Comparison of ENCODE assay signal across 8 mouse cellular contexts in the genomic region with DNA sequence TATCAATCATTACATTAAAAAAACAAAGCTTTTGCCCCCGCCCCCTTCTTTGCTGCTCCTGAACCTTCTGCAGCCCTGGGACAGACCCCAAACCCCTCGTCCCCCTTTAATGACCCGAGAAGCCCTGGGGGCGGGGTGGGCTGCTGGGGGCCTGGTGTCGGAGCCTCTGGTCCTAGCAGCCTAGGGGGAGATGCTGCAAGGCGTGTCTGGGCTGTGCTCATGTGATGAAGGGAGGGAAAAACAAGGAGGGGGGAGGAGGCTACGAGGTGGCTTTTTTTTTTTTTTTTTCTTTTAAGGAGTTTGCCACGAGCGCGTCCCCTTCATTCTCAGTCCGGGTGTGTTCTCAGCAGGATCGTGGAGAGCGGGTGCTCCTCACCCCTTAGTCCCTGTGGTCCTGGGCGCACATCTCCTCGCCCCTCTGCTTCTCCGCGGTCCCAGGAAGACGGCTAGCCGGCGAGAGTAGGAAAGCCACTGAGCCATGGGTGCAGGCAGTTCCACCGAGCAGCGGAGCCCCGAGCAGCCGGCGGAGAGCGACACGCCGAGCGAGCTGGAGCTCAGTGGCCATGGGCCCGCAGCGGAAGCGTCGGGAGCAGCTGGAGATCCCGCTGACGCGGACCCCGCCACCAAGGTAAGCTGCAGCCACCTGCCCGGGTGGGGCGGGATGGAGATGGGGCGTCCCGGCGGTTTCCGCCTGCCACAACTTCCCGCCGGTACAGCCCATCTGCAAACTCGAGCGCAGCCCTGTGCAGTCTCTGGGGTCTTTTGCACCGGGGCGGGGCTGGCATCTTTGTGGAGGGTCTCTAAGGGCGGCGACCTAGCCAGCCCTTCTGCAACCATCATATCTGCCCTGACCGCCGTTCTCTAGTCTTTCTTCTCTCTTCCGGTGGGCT. TPM values are rescaled to one million over a fixed set of nuclear protein-coding genes. Genes with fewer than 3 reads are reported as not detected.
DNase-seq lines count a peak whose midpoint lies in the region; ATAC-seq and TF ChIP-seq lines count a peak whose summit lies in the region.

A gene (plus strand): TSS at position 340 of the 890 bp plus-strand sequence.

- peak; percentile 27 for DNase-seq in T-cell, adult 2 months (ENCODE audit: low spot score)
- peak; percentile 76 for DNase-seq in cerebellum, adult 11-12 months
- peak; percentile 67 for DNase-seq in forebrain, postnatal 0 days
- DNase-seq in left cerebral cortex, adult 2 months (ENCODE audit: extremely low spot score in 1 of 2, low spot score in 2 of 2) = peak; percentile 25 to 46
- DNase-seq in right cerebral cortex, postnatal 4 days = peak; percentile 61
- no peak for DNase-seq in c-Kit-positive CD71-positive TER-119-positive erythroid progenitor cells, embryonic 14.5 days (ENCODE audit: low spot score)

- H3K9me3 ChIP-seq in forebrain, postnatal 0 days (ENCODE audit: low read length) = no peaks in the 10 kb centered on the region

- H3K9ac ChIP-seq in forebrain, postnatal 0 days = peak within 1 kb of the TSS; percentile 72

- intact Hi-C loops in left cerebral cortex, adult 2 months (cut with DNase I) = loop anchor here (5.0 kb wide), 1 partner anchor 66 kb away; no protein-coding TSS in a partner anchor

- peak within 1 kb of the TSS; percentile 78 for H3K4me2 ChIP-seq in forebrain, postnatal 0 days (ENCODE audit: low read depth)

- H3K4me3 ChIP-seq in forebrain, postnatal 0 days (ENCODE audit: low read depth, low read length) = peak within 1 kb of the TSS; percentile 65
- peak within 1 kb of the TSS; percentile 73 for H3K4me3 ChIP-seq in left cerebral cortex, adult 2 months

- ATAC-seq in forebrain, postnatal 0 days = peak; percentile 82
- ATAC-seq in hematopoietic stem cell, adult 5-6 weeks (replicated peaks in 1 of 2; ENCODE audit: insufficient read depth in 1 of 2, low FRiP score in 2 of 2, low TSS enrichment in 1 of 2, low read depth in 1 of 2, poor library complexity in 2 of 2, severe bottlenecking in 2 of 2) = peak; percentile 22 to 51; a peak in 3 of 4 replicates
- ATAC-seq in megakaryocyte, adult 5-6 weeks (ENCODE audit: poor library complexity, severe bottlenecking) = 0 out of 2 replicates have a peak, but pooled peaks have one; percentile 21

- WGBS in forebrain, postnatal 0 days = under 1% methylated on average over 54 of the region's 54 CpGs

- H3K27ac ChIP-seq in forebrain, postnatal 0 days (ENCODE audit: low read depth, low read length) = peak within 1 kb of the TSS; percentile 42
- H3K27ac ChIP-seq in left cerebral cortex, adult 2 months = peak within 1 kb of the TSS; percentile 77

- H3K4me1 ChIP-seq in forebrain, postnatal 0 days (ENCODE audit: insufficient read depth) = no peaks in the 10 kb centered on the region

- no peak for TF ChIP-seq CTCF in forebrain, postnatal 0 days (IDR thresholded peaks at IDR 0.05; ENCODE audit: low read depth)
- no peak for TF ChIP-seq CTCF in left cerebral cortex, adult 2 months (IDR thresholded peaks at IDR 0.05)

- H3K36me3 ChIP-seq in forebrain, postnatal 0 days (ENCODE audit: insufficient read depth) = no peaks in the 10 kb centered on the region

- no peaks in the 10 kb centered on the region for H3K27me3 ChIP-seq in forebrain, postnatal 0 days (ENCODE audit: insufficient read depth, low read length)

RNA-seq across cellular contexts. Expression of the gene that starts here (rescaled TPM):
- total RNA-seq in forebrain, postnatal 0 days (2014; rRNA removed) = 50.5 and 52.4 TPM in 2 replicates
- polyA plus RNA-seq in forebrain, postnatal 0 days (2015; fragmentation: Nextera tagmentation; extraction: Ambion mirVana) = 22.1 and 28.3 TPM in 2 replicates
- total RNA-seq in hematopoietic stem cell, adult 5-6 weeks (2017) = 0.35 and 0.50 TPM in 2 replicates
- total RNA-seq in left cerebral cortex, adult 2 months (2021) = 10 to 100 TPM; 17.2 to 19.9 TPM
- total RNA-seq in megakaryocyte, adult 5-6 weeks (2015) = 0.02 and 0.18 TPM in 2 replicates
- total RNA-seq in megakaryocyte, adult 5-6 weeks (2017) = 0.07 and 0.41 TPM in 2 replicates

Comparison
In these comparisons a context has a peak if more than half of its experiments do, and no peak if none do; other contexts are left out.
1. RNA of the gene that starts here (total RNA-seq): 50.5 to 52.4 TPM in forebrain, postnatal 0 days and 17.2 to 19.9 TPM in left cerebral cortex, adult 2 months; 0.35 to 0.50 TPM in hematopoietic stem cell, adult 5-6 weeks and 0.02 to 0.41 TPM in megakaryocyte, adult 5-6 weeks; every median in the first group is over 10 times any median in the second.
2. Peak in ATAC-seq in hematopoietic stem cell, adult 5-6 weeks; RNA of the gene not detected or under 1 TPM.
3. Peak in ATAC-seq in megakaryocyte, adult 5-6 weeks; RNA of the gene not detected or under 1 TPM.
4. ATAC-seq: peak in every context shown above with its lines; median percentile 82 in forebrain, postnatal 0 days; 36 in hematopoietic stem cell, adult 5-6 weeks; 21 in megakaryocyte, adult 5-6 weeks.